Mouse (Mus musculus) hindbrain, embryonic 11.5 days (tissue): ENCODE results near the gene Ahcyl1. TPM values are rescaled to one million over a fixed set of nuclear protein-coding genes. Genes with fewer than 3 reads are reported as not detected.

Experiments
- ATAC-seq: fragments of 200-750 bp; cut with Nextera tagmentation; 2 replicates; pipeline ENCODE4 v1.8.0; 2017; ENCODE audit warnings: mild to moderate bottlenecking, moderate TSS enrichment, moderate library complexity; ENCODE audit not compliant: low FRiP score
- DNase-seq: peaks from one replicate; pipeline ENCODE4 v3.0.0-alpha.2; 2015; ENCODE audit warnings: low spot score
- H3K27ac ChIP-seq: fragments of 300-500 bp; sonication (generic); 2 replicates; pipeline ENCODE4 v1.5.1; 2014; ENCODE audit warnings: mild to moderate bottlenecking, low read depth, low read length
- H3K27me3 ChIP-seq: fragments of 300-500 bp; sonication (generic); 2 replicates; pipeline ENCODE4 v1.6.1; 2014; ENCODE audit warnings: mild to moderate bottlenecking, low read length, moderate library complexity, mixed read lengths; ENCODE audit not compliant: control insufficient read depth, insufficient read depth
- H3K36me3 ChIP-seq: fragments of 300-500 bp; sonication (generic); 2 replicates; pipeline ENCODE4 v1.6.1; 2014; ENCODE audit warnings: mild to moderate bottlenecking, low read length, moderate library complexity, mixed read lengths; ENCODE audit not compliant: control insufficient read depth, insufficient read depth
- H3K4me1 ChIP-seq: fragments of 300-500 bp; sonication (generic); replicated peaks from 2 replicates; pipeline ENCODE4 v1.6.1; 2014; ENCODE audit warnings: low read length, mixed read lengths; ENCODE audit not compliant: control insufficient read depth, insufficient read depth
- H3K4me2 ChIP-seq: fragments of 300-500 bp; sonication (generic); replicated peaks from 2 replicates; pipeline ENCODE4 v1.6.1; 2014; ENCODE audit warnings: mild to moderate bottlenecking, low read depth, low read length
- H3K4me3 ChIP-seq: fragments of 300-500 bp; sonication (generic); 2 replicates; pipeline ENCODE4 v1.5.1; 2014; ENCODE audit warnings: low read depth, low read length
- H3K9ac ChIP-seq: fragments of 300-500 bp; sonication (generic); 2 replicates; pipeline ENCODE4 v1.6.1; 2014; ENCODE audit warnings: low read depth, low read length
- H3K9me3 ChIP-seq: fragments of 300-500 bp; sonication (generic); 2 replicates; pipeline ENCODE4 v1.6.1; 2016; ENCODE audit warnings: low read length; ENCODE audit not compliant: control insufficient read depth
- WGBS: fragments of 180-500 bp; shearing (Covaris S2); extraction: QIAGEN DNeasy Blood & Tissue Kit; methylation state at CpG from one replicate; pipeline ENCODE4 v1.1.7; 2014; 5-methylcytosine and 5-hydroxymethylcytosine counted together
- polyA plus RNA-seq: library from polyadenylated mRNA; unstranded; fragments of >200 nt; fragmentation: Nextera tagmentation; extraction: Ambion mirVana; gene quantifications from 2 replicates; pipeline ENCODE4 v1.2.1, GENCODE M21; 2014

The Ahcyl1 gene
- polyA plus RNA-seq, 1 experiment from 2014 or later, result 117 TPM

- H3K27ac ChIP-seq, result no peak overlapping the region
- no peaks in the 10 kb centered on the region for H3K9me3 ChIP-seq
- H3K27me3 ChIP-seq, result no peaks in the 10 kb centered on the region
- DNase-seq (no peak), ATAC-seq (no peak)
- 57% methylated on average over 7 of the region's 7 CpGs for WGBS
- H3K4me1 ChIP-seq, result no peaks in the 10 kb centered on the region
- H3K9ac ChIP-seq, result no peak overlapping the region
- no peak overlapping the region for H3K4me2 ChIP-seq
- H3K4me3 ChIP-seq, result no peak overlapping the region
- H3K36me3 ChIP-seq, result no peaks in the 10 kb centered on the region
Measured at GRCm38 (mm10) chr3:107680790-107681576, 15.4 kb downstream of the Ahcyl1 start.

DNA sequence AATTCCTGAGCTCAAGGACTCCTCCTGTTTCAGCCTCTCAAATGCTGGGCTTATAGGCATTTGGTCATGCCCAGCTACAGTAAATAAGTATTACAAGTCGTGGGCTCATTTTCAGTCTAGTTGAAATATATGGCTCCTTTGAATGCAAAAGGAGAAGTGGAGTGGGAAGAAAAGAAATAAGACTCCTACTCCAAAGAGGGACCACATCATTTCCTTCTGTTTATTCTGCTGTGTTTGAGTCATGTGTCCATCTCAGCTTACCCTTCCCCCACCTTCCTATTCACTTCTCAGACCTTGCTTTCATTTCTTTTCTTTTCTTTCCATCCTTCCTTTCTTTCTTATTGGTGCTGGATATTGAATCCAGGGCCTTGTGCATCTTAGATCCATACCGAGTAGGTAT lies 24.9 kb downstream of the Ahcyl1 start:
- Histone ChIP-seq H3K27me3 (no peaks in the 10 kb centered on the region), H3K4me1 (no peaks in the 10 kb centered on the region), H3K27ac (no peak overlapping the region), H3K9me3 (no peaks in the 10 kb centered on the region), H3K36me3 (peaks cover 11% of the 10 kb centered on the region), H3K4me3 (no peak overlapping the region), H3K9ac (no peak overlapping the region), H3K4me2 (no peak overlapping the region)
- DNase-seq (no peak), ATAC-seq (no peak)
- WGBS, result 97% methylated on average over 2 of the region's 2 CpGs

DNA sequence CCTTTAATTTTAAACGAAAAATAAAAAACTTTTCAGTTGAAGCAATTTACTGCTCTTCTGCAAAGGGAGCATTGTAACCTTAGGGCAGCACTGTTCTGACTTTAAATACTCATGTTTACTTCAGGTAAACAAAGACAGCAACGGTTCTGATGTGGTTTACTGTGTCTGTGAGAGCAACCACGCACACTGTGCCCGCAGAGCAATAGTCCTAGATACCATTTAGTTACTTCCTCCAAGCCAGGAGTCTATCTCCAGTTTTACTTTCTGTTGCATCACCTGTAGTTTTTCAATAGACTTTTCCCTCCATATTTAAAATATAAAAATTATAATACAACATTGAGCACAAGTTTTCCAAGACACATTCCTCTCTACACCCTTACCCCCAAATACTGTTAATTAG lies 25.9 kb downstream of the Ahcyl1 start:
- no peak overlapping the region for H3K4me2 ChIP-seq
- H3K4me1 ChIP-seq, result no peaks in the 10 kb centered on the region
- H3K9ac ChIP-seq, result no peak overlapping the region
- no peak for ATAC-seq
- no peaks in the 10 kb centered on the region for H3K27me3 ChIP-seq
- WGBS, result 89% methylated on average over 4 of the region's 4 CpGs
- no peak overlapping the region for H3K4me3 ChIP-seq
- DNase-seq, result no peak
- H3K27ac ChIP-seq, result no peak overlapping the region
- no peaks in the 10 kb centered on the region for H3K9me3 ChIP-seq
- peaks cover 11% of the 10 kb centered on the region for H3K36me3 ChIP-seq

GRCm38 (mm10) chr3:107668786-107669185 lies 27.6 kb downstream of the Ahcyl1 start:
- Histone ChIP-seq H3K36me3 (peaks cover 11% of the 10 kb centered on the region), H3K4me1 (no peaks in the 10 kb centered on the region), H3K9me3 (no peaks in the 10 kb centered on the region), H3K4me3 (no peak overlapping the region), H3K27me3 (no peaks in the 10 kb centered on the region), H3K9ac (no peak overlapping the region), H3K27ac (no peak overlapping the region), H3K4me2 (no peak overlapping the region)
- no peak for DNase-seq
- 96% methylated on average over 7 of the region's 7 CpGs for WGBS
- no peak for ATAC-seq

DNA sequence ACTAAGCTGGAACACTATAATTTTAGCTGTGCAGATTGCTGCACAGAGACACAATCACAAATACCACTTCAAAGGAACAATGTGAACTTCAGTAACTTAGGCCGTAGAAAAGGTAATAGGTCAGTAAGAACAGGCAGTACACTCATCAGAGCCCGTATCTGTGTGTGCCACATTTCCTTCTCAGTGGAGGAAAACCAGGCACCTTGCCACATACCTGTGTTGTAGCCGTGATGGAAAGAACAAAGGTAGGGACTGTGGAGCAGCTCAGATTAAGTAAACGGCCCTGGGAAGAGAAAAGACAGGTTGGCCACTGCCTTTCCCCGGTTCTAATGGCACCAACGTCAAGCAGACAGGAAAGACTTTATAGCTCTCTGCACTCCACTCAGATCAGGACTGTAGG lies 28.9 kb downstream of the Ahcyl1 start:
- WGBS, result 92% methylated on average over 6 of the region's 6 CpGs
- H3K4me1 ChIP-seq, result no peaks in the 10 kb centered on the region
- no peak for DNase-seq
- H3K9ac ChIP-seq, result no peak overlapping the region
- no peaks in the 10 kb centered on the region for H3K9me3 ChIP-seq
- H3K4me2 ChIP-seq, result no peak overlapping the region
- H3K27ac ChIP-seq, result no peak overlapping the region
- H3K27me3 ChIP-seq, result no peaks in the 10 kb centered on the region
- no peak for ATAC-seq
- H3K36me3 ChIP-seq, result peaks cover 13% of the 10 kb centered on the region
- H3K4me3 ChIP-seq, result no peak overlapping the region

DNA sequence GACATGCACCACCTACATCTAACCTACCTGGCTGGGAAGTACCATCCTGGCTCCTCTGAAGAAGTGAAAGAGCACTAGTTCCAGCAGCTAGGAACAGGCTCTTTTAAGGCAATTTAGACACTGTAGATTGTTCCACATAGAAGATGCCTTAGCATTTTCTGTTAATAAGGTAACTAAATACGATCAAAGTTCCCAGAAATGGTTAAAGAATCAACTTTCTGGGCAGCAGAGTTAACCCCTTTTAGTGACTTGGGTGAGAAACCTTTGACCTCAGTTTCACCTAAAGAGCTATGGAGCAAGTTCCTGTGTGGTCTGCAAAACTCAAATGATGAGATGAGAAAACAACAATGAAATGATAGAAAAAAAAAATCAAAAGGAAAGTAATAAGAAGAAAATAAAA lies 31.7 kb downstream of the Ahcyl1 start:
- H3K9ac ChIP-seq, result no peak overlapping the region
- ATAC-seq, result no peak
- 93% methylated on average over 1 of the region's 1 CpGs for WGBS
- no peak overlapping the region for H3K27ac ChIP-seq
- no peaks in the 10 kb centered on the region for H3K4me1 ChIP-seq
- H3K4me3 ChIP-seq, result no peak overlapping the region
- H3K36me3 ChIP-seq, result peaks cover 10% of the 10 kb centered on the region
- no peak for DNase-seq
- H3K9me3 ChIP-seq, result no peaks in the 10 kb centered on the region
- no peaks in the 10 kb centered on the region for H3K27me3 ChIP-seq
- H3K4me2 ChIP-seq, result no peak overlapping the region

DNA sequence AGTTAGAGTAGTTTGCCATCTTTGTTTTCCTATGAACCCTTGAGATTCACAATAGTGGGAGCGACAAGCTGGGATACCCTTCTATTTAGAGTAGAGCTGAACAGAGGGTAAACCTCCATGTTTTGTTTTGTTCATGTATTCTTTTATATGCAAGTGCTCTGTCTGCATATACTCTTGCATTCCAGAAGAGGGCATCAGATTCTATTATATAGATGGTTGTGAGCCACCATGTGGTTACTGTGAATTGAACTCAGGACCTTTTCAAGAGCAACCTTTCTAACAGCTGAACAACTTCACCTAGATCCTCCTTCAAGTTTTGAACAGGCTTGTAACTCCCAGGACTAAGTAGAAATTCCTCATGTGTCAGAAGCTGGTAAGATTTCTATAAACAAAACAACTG lies 37.4 kb downstream of the Ahcyl1 start:
- ATAC-seq (no peak), DNase-seq (no peak)
- H3K27ac ChIP-seq, result no peak overlapping the region

GRCm38 (mm10) chr3:107656888-107657287 lies 39.5 kb downstream of the Ahcyl1 start:
- WGBS, result 79% methylated on average over 4 of the region's 4 CpGs
- no peak for ATAC-seq

More for the DNA sequence above, 37.4 kb downstream of the Ahcyl1 start:
- 93% methylated on average over 1 of the region's 1 CpGs for WGBS
- H3K4me3 ChIP-seq, result no peak overlapping the region
- no peaks in the 10 kb centered on the region for H3K27me3 ChIP-seq
- H3K4me1 ChIP-seq, result no peaks in the 10 kb centered on the region
- H3K9me3 ChIP-seq, result no peaks in the 10 kb centered on the region
- no peak overlapping the region for H3K9ac ChIP-seq
- H3K4me2 ChIP-seq, result no peak overlapping the region
- H3K36me3 ChIP-seq, result 0 out of 2 replicates have a peak, but pooled peaks cover 2% of the 10 kb centered on the region

DNA sequence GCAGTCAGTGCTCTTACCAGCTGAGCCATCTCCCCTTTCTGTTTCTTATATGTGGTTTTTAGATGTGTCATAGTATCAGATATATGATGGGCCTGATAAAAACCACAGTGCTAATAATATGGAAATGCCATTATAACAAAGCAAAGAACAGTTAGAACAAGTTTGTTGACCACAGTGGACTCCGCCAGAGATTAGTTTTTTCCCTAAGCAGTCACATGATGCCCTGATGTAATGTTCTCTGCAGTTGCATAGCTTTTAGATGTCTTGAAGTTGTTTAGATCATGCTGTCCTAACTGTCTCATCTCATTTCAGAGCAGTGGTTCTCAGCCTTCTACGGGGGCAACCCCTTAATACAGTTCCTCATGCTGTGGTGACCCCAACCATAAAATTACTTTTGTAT lies 40.2 kb downstream of the Ahcyl1 start:
- WGBS, result 91% methylated on average over 2 of the region's 2 CpGs
- H3K4me3 ChIP-seq, result no peak overlapping the region
- no peaks in the 10 kb centered on the region for H3K9me3 ChIP-seq
- no peak overlapping the region for H3K4me2 ChIP-seq
- no peak overlapping the region for H3K9ac ChIP-seq
- H3K36me3 ChIP-seq, result no peaks in the 10 kb centered on the region
- H3K27ac ChIP-seq, result no peak overlapping the region
- H3K27me3 ChIP-seq, result no peaks in the 10 kb centered on the region
- no peaks in the 10 kb centered on the region for H3K4me1 ChIP-seq
- ATAC-seq, result no peak
- DNase-seq, result no peak

More at GRCm38 (mm10) chr3:107656888-107657287, 39.5 kb downstream of the Ahcyl1 start:
- Histone ChIP-seq H3K36me3 (no peaks in the 10 kb centered on the region), H3K9ac (no peak overlapping the region), H3K9me3 (no peaks in the 10 kb centered on the region), H3K4me3 (no peak overlapping the region), H3K4me2 (no peak overlapping the region), H3K27me3 (no peaks in the 10 kb centered on the region), H3K4me1 (no peaks in the 10 kb centered on the region), H3K27ac (no peak overlapping the region)
- DNase-seq, result no peak
